Mouse (Mus musculus) right cerebral cortex, postnatal 14 days (tissue): ENCODE results near the gene Vgll4.

Experiments used
- DNase-seq: peaks from one replicate; pipeline ENCODE4 v3.0.0; 2022

Vgll4 gene

GRCm38 (mm10) chr6:114972988-114973387, 3.2 kb upstream of the Vgll4 start:
- no peak for DNase-seq

GRCm38 (mm10) chr6:114970895-114971294, 1.1 kb upstream of the Vgll4 start:
- DNase-seq = no peak

- DNase-seq = no peak
Observed at GRCm38 (mm10) chr6:114970386-114970785, 592 bp upstream of the Vgll4 start.

- DNase-seq = peak; percentile 81
Observed at GRCm38 (mm10) chr6:114968361-114969212, 1.2 kb downstream of the Vgll4 start.

- DNase-seq = no peak
Observed at GRCm38 (mm10) chr6:114967623-114968022, 2.2 kb downstream of the Vgll4 start.

- DNase-seq = no peak
Observed at GRCm38 (mm10) chr6:114966396-114967154, 3.2 kb downstream of the Vgll4 start.

DNA sequence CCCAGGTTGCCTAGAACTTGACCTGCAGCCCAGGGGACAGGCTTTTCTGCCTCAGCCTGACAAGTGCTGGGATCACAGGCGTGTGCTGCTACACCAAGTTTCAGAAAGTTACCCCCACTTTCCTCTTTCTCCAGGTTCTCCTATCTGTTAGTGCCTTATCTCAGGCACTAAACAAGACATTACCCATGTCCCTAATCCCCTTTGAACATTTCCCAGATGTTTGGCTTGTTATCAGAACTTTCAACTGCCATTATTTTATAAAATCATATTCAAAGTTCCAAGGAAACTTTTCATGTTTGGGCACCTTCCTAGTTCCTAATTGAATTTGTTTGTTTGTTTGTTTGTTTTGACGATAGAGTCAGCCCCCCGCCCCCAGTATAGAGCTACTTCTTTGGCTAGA, 4.0 kb downstream of the Vgll4 start:
- no peak for DNase-seq

DNA sequence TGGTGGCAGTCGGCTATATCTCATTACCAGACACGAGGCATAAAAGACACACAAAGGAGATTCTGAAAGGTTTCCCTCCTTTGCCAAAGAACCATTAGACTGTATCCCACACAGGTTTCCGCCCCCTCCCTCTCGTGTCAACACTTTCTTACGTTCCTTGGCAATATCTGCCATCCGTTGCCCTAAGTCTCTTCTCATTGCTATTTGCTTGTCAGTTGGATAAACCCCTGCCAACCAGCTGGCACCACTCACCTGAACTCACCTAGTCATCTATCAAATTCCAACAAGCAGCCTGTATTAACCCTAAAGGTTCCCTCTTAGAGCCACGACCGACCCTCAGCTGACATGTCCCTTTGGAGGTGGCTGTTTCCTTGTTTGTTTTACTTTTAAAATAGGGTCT, 4.4 kb downstream of the Vgll4 start:
- no peak for DNase-seq

DNA sequence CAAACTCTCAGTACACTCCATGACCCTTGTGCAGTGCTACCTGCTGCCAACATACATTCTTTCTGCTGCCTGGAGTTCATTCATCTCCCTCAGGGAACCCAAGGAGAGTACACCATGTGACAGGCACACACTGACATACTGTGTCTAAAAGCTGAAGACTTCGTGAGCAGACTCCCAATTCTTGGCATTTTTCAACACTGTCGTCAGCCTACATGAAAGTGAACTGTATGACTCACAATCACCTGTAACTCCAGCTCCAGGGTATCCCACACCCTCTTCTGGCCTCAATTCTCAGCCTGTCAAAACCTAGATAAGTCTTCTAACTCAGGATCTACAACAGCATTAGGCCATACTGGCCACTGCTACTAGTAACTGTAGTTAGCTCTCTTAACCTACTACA, 5.6 kb downstream of the Vgll4 start:
- DNase-seq = no peak

- no peak for DNase-seq
Observed at GRCm38 (mm10) chr6:114963636-114964035, 6.2 kb downstream of the Vgll4 start.

- DNase-seq = no peak
Observed at GRCm38 (mm10) chr6:114961276-114962068, 8.3 kb downstream of the Vgll4 start.

- no peak for DNase-seq
Observed at GRCm38 (mm10) chr6:114959012-114959398, 10.8 kb downstream of the Vgll4 start.

- no peak for DNase-seq
Observed at GRCm38 (mm10) chr6:114958249-114959011, 11.4 kb downstream of the Vgll4 start.

GRCm38 (mm10) chr6:114957756-114958155, 12.0 kb downstream of the Vgll4 start:
- no peak for DNase-seq

DNA sequence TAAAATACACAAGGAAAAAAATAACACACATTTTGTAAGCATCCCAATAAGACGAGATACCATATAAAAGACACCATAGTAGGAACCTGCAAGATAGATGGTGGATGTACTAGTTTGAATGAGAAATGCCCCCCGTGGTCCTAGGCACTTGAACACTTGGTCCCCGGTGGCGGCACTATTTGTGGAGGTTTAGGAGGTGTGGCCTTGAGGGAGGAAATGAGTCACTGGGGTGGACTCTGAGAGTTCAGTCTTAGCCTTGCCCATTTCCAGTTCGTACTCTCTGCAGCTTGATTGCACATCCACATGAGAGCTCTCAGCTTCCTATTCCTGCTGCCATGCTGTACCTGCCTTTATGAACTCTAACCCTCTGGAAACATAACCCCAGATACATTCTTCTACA, 15.3 kb downstream of the Vgll4 start:
- no peak for DNase-seq

DNA sequence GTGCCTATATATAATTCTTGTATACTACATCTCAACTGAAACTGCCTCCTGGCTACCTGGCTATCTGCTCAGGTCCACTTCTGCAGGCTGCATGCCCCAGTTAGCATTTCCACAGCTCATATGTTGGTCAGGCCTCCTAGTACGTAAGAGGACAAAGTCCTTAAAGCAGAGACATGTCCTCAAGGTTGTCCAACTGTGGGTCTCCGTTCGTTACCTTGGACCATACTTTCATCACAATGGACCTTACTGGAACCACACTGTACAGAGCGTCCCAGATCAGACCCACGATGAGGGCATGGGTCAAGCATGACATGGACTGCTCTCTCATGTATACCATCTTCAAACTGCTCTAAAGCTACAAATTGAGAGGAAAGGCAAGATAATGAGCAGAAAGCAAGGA, 16.2 kb downstream of the Vgll4 start:
- no peak for DNase-seq

GRCm38 (mm10) chr6:114952356-114952755, 17.4 kb downstream of the Vgll4 start:
- DNase-seq = no peak

GRCm38 (mm10) chr6:114944456-114945438, 25.0 kb downstream of the Vgll4 start:
- no peak for DNase-seq

DNA sequence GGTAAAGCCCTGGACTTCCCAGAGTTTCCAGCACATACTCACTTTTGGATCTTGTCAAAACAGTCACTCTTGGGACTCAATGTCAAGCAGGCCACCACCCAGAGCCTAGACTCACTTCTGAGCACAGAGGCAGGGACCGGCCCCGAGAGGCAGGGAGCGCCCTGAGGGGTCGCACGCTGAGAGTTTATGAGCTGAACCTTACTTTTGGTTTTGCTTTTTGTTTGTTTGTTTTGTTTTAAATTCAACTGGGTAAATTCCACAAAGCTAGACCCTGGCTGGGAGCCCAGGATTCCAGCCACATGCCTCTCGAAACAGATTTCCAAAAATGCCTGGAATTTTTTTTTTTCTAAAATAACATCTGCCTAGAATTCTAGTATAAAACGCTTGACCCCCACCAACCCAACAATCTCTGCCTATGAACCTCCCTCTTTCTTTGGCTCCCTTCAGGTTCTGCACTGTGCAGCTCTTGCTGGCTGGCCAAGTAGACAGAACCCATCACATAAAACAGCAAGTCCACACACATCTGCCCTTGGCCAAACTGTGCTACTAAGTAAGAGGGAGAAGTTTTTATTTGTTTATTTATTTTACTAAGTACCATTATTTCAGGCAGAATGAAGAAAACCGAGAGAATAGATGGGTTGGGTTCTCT, 28.5 kb downstream of the Vgll4 start:
- no peak for DNase-seq

- DNase-seq = no peak
Observed at GRCm38 (mm10) chr6:114939666-114940065, 30.1 kb downstream of the Vgll4 start.

DNA sequence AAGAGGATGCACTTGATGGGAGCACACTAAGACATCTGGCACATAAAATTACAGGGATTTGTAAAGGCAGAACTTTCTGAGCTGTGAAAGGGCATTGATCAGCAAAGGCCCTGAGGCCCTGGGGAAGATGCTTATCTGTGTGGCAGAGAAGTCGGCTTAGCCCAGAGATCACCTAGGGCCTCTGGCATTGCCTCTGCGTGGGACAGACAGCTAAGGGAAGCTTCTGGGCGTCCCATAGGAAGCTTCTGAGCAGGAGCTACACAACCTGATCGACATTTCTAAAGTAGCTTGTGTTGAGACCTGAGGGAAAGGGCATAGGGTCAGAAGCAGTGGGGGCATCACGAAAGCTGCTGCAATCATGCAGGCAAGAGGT, 32.9 kb downstream of the Vgll4 start:
- DNase-seq = no peak
